Mouse (Mus musculus) CH12.LX (cell line): Measurements from ENCODE around the gene Lrrc20. TPM values are rescaled to one million over a fixed set of nuclear protein-coding genes. Genes with fewer than 3 reads are reported as not detected.

Experiments used
- DNase-seq: peaks from one replicate; pipeline ENCODE4 v3.0.0-alpha.2; 2013; ENCODE audit errors: extremely low read depth
- H3K27ac ChIP-seq: 2 replicates; pipeline ENCODE4 v1.5.1; 2012; ENCODE audit warnings: low read depth, mild to moderate bottlenecking, control low read depth, moderate library complexity; ENCODE audit not compliant: insufficient read depth
- H3K27me3 ChIP-seq: replicated peaks from 2 replicates; pipeline ENCODE3; 2012; ENCODE audit warnings: inconsistent platforms
- H3K36me3 ChIP-seq, 2 experiments: replicated peaks in 1 of 2; 2 replicates each; pipeline versions ENCODE3 to v1.6.1; 2012; ENCODE audit warnings: inconsistent platforms in 1 of 2, low read length in 1 of 2, mild to moderate bottlenecking in 1 of 2, mixed read lengths in 1 of 2, moderate library complexity in 1 of 2; ENCODE audit not compliant: control insufficient read depth in 1 of 2, insufficient read depth in 1 of 2
- H3K4me1 ChIP-seq, 2 experiments: 2 replicates each; pipeline ENCODE4 v1.6.1; 2012; ENCODE audit warnings: inconsistent platforms in 1 of 2, moderate library complexity in 1 of 2; ENCODE audit not compliant: insufficient read depth in 2 of 2, control insufficient read depth in 1 of 2
- H3K4me2 ChIP-seq: 2 replicates; pipeline ENCODE4 v1.6.1; 2012; ENCODE audit warnings: low read depth, mild to moderate bottlenecking, control low read depth; ENCODE audit not compliant: poor library complexity, insufficient read depth, severe bottlenecking
- H3K4me3 ChIP-seq, 3 experiments: fragments of 150-350 bp in 1 of 3; sonication (generic) in 1 of 3; replicated peaks in 1 of 3; 2 replicates each; pipeline versions ENCODE3 to v1.5.1; 2011 to 2012; ENCODE audit warnings: low read depth in 2 of 3, low read length in 2 of 3, mild to moderate bottlenecking in 2 of 3, moderate library complexity in 2 of 3, control low read depth in 1 of 3, improper control_type of control experiment in 1 of 3, inconsistent platforms in 1 of 3, mixed read lengths in 1 of 3; ENCODE audit not compliant: poor library complexity in 1 of 3
- H3K79me2 ChIP-seq: replicated peaks from 2 replicates; pipeline ENCODE4 v1.6.1; 2012; ENCODE audit warnings: mild to moderate bottlenecking, moderate library complexity; ENCODE audit not compliant: control insufficient read depth, poor library complexity, insufficient read depth, severe bottlenecking; ENCODE audit errors: extremely low read depth
- H3K9ac ChIP-seq: 2 replicates; pipeline ENCODE4 v1.6.1; 2012; ENCODE audit warnings: low read depth, mild to moderate bottlenecking, control low read depth, moderate library complexity; ENCODE audit not compliant: insufficient read depth
- H3K9me3 ChIP-seq: replicated peaks from 2 replicates; pipeline ENCODE3; 2012; ENCODE audit warnings: low read length, inconsistent platforms, mixed read lengths
- BHLHE40 ChIP-seq: IDR thresholded peaks from 2 replicates; pipeline ENCODE4 v1.6.1; 2011; ENCODE audit warnings: mild to moderate bottlenecking, low read depth, low read length, improper control_type of control experiment
- CHD1 ChIP-seq: IDR thresholded peaks from 2 replicates; pipeline ENCODE4 v1.6.1; 2012; ENCODE audit warnings: low read depth, low read length, improper control_type of control experiment, inconsistent platforms
- CHD2 ChIP-seq: IDR thresholded peaks from 2 replicates; pipeline ENCODE4 v1.6.1; 2011; ENCODE audit warnings: low read length, improper control_type of control experiment
- EP300 ChIP-seq: IDR thresholded peaks from 2 replicates; pipeline ENCODE4 v1.6.1; 2011; ENCODE audit warnings: low read length, improper control_type of control experiment
- ETS1 ChIP-seq: conservative IDR thresholded peaks from 2 replicates; pipeline ENCODE4 v1.6.1; 2012; ENCODE audit warnings: low read depth, mild to moderate bottlenecking, inconsistent platforms, low read length, improper control_type of control experiment, moderate library complexity
- JUN ChIP-seq: IDR thresholded peaks from 2 replicates; pipeline ENCODE4 v1.6.1; 2011; ENCODE audit warnings: low read depth, mild to moderate bottlenecking, low read length, improper control_type of control experiment, moderate library complexity; ENCODE audit not compliant: insufficient read depth
- JUND ChIP-seq: conservative IDR thresholded peaks from 2 replicates; pipeline ENCODE4 v1.6.1; 2011; ENCODE audit warnings: low read depth, low read length, improper control_type of control experiment
- MAX ChIP-seq: IDR thresholded peaks from 2 replicates; pipeline ENCODE4 v1.6.1; 2011; ENCODE audit warnings: low read length, improper control_type of control experiment
- MXI1 ChIP-seq: IDR thresholded peaks from 2 replicates; pipeline ENCODE4 v1.6.1; 2011; ENCODE audit warnings: mild to moderate bottlenecking, low read depth, low read length, improper control_type of control experiment
- POLR2A ChIP-seq: IDR thresholded peaks from 2 replicates; pipeline ENCODE4 v1.6.1; 2011; ENCODE audit warnings: low read depth, mild to moderate bottlenecking, improper control_type of control experiment, low read length
- RAD21 ChIP-seq: IDR thresholded peaks from 2 replicates; pipeline ENCODE4 v1.6.1; 2011; ENCODE audit warnings: low read depth, mild to moderate bottlenecking, low read length, improper control_type of control experiment, moderate library complexity
- USF1 ChIP-seq: IDR thresholded peaks from 2 replicates; pipeline ENCODE4 v1.6.1; 2014; ENCODE audit warnings: low read depth, mild to moderate bottlenecking, inconsistent platforms, low read length, improper control_type of control experiment
- ZNF384 ChIP-seq: IDR thresholded peaks from 2 replicates; pipeline ENCODE4 v1.6.1; 2012; ENCODE audit warnings: low read depth, low read length, improper control_type of control experiment, inconsistent platforms
- dilution Hi-C: fragments of 300-500 bp; cut with MboI; formaldehyde crosslinking; loops from 2 replicates; pipeline ENCODE4 v1.14.3; 2020; ENCODE audit warnings: low sequenced_read_pairs; ENCODE audit not compliant: extremely low pct_unique_long_range_greater_than_20kb, extremely low pct_ligation_motif_present
- in situ Hi-C: fragments of 300-500 bp; cut with MboI; formaldehyde crosslinking; loops from 3 replicates; pipeline ENCODE4 v1.14.3; 2019; ENCODE audit warnings: low sequenced_read_pairs, low pct_ligation_motif_present, low pct_unique_long_range_greater_than_20kb, mixed read lengths
- polyA plus RNA-seq: library from polyadenylated mRNA; unstranded; fragments of >175 nt; gene quantifications from 2 replicates; pipeline ENCODE4 v1.2.1, GENCODE M21; 2012; ENCODE audit warnings: low read depth; ENCODE audit not compliant: insufficient read length
- total RNA-seq, 2 experiments: library from RNA; depleted of rRNA; stranded (reverse); fragments of 300-350 nt in 1 of 2; fragments of >200 nt in 1 of 2; gene quantifications; 2 replicates each; pipeline ENCODE4 v1.2.3; 2012 to 2014

Lrrc20 gene
- total and polyA plus RNA-seq, 3 experiments, result 8.0 to 13.7 (median 9.9) TPM

DNA sequence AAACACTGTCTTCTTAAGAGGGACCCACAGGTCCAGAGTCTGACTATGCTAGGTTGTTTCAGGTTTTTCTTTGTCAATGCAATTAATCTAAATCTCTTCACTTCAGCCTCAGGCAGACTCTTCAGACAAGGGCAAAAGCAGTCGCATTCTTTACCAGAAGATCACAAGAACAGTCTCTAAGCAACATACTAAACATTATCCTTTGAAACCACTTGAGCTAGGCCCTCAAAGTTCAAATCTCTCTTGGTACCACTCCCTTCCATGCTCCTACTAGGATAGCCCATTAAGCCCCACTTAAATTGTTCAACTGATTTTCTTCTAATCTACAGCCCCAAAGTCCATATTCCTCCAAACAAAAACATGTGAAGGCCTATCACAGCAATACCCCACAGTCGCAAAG lies 83.0 kb downstream of the Lrrc20 start:
- H3K4me1 ChIP-seq, result no peaks in the 10 kb centered on the region
- TF ChIP-seq CHD1 (no peak), USF1 (no peak)
- no peaks in the 10 kb centered on the region for H3K79me2 ChIP-seq
- no peak overlapping the region for H3K27ac ChIP-seq
- dilution Hi-C loops (no loop called here), in situ Hi-C loops (no loop called here)
- peaks cover 2% of the 10 kb centered on the region for H3K9me3 ChIP-seq
- no peak overlapping the region for H3K9ac ChIP-seq
- H3K4me3 ChIP-seq, result no peak overlapping the region
- H3K4me2 ChIP-seq, result no peak overlapping the region
- DNase-seq, result no peak
- peaks cover 0 to 37% of the 10 kb centered on the region in 2 experiments for H3K36me3 ChIP-seq
- no peaks in the 10 kb centered on the region for H3K27me3 ChIP-seq

- no peak overlapping the region for H3K9ac ChIP-seq
- no peak overlapping the region for H3K4me2 ChIP-seq
- H3K79me2 ChIP-seq, result no peaks in the 10 kb centered on the region
- H3K27ac ChIP-seq, result no peak overlapping the region
- H3K4me1 ChIP-seq, result no peaks in the 10 kb centered on the region
- no peaks in the 10 kb centered on the region for H3K27me3 ChIP-seq
- H3K9me3 ChIP-seq, result peaks cover 2% of the 10 kb centered on the region
- H3K36me3 ChIP-seq, result peaks cover 0 to 37% of the 10 kb centered on the region in 2 experiments
- dilution Hi-C loops, result no loop called here
- in situ Hi-C loops, result no loop called here
- no peak for TF ChIP-seq JUN
- TF ChIP-seq CHD2, result no peak
- no peak for TF ChIP-seq EP300
- no peak for TF ChIP-seq POLR2A
- TF ChIP-seq MAX, result no peak
- TF ChIP-seq JUND, result no peak
- no peak overlapping the region for H3K4me3 ChIP-seq
- DNase-seq, result no peak
Observed at GRCm38 (mm10) chr10:61559544-61559943, 83.9 kb downstream of the Lrrc20 start.

DNA sequence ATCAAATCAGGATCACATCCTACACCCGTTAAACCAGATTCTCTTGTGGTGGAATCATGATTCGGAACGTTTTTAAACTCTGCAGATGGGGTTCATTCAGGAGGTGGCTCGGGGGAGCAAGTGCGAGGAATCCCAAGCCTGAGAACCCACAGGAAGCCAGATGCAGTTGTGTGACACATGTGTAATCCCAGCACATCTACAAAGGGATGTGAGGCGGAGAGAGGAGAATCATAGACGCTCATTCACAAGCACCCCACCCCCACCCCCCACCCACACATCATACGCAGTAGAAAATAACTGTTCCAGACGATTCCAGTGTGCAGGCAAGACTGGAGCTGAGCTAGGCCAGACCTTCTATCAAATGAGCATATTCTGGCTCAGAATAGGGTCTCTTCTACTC lies 87.9 kb downstream of the Lrrc20 start:
- no peak overlapping the region for H3K9ac ChIP-seq
- no peaks in the 10 kb centered on the region for H3K27me3 ChIP-seq
- in situ Hi-C loops (no loop called here), dilution Hi-C loops (no loop called here)
- H3K27ac ChIP-seq, result no peak overlapping the region
- no peak for DNase-seq
- no peaks in the 10 kb centered on the region for H3K79me2 ChIP-seq
- no peak overlapping the region for H3K4me3 ChIP-seq
- no peak for TF ChIP-seq MXI1
- no peak for TF ChIP-seq BHLHE40
- TF ChIP-seq JUND, result no peak
- no peak for TF ChIP-seq ZNF384
- TF ChIP-seq ETS1, result no peak
- TF ChIP-seq EP300, result no peak
- no peak for TF ChIP-seq RAD21
- H3K9me3 ChIP-seq, result peaks cover 2% of the 10 kb centered on the region
- no peak overlapping the region for H3K4me2 ChIP-seq
- peaks cover 0 to 36% of the 10 kb centered on the region in 2 experiments for H3K36me3 ChIP-seq
- no peaks in the 10 kb centered on the region for H3K4me1 ChIP-seq
